Mouse (Mus musculus) lung, embryonic 16.5 days (tissue): ENCODE data around the gene Asphd1. TPM values are rescaled to one million over a fixed set of nuclear protein-coding genes. Genes with fewer than 3 reads are reported as not detected.

ENCODE experiments used
- ATAC-seq: fragments of 200-750 bp; cut with Nextera tagmentation; 2 replicates; pipeline ENCODE4 v1.8.0; 2017; ENCODE audit warnings: low read depth, mild to moderate bottlenecking, moderate library complexity
- H3K27ac ChIP-seq: fragments of 300-500 bp; sonication (generic); 2 replicates; pipeline ENCODE4 v1.5.1; 2014; ENCODE audit warnings: mild to moderate bottlenecking, control low read depth, low read length
- H3K27me3 ChIP-seq: fragments of 300-500 bp; sonication (generic); 2 replicates; pipeline ENCODE4 v1.6.1; 2014; ENCODE audit warnings: low read depth, low read length, mixed read lengths; ENCODE audit not compliant: control insufficient read depth, insufficient read depth
- H3K36me3 ChIP-seq: fragments of 300-500 bp; sonication (generic); 2 replicates; pipeline ENCODE4 v1.6.1; 2014; ENCODE audit warnings: low read length; ENCODE audit not compliant: control insufficient read depth, insufficient read depth
- H3K4me1 ChIP-seq: fragments of 300-500 bp; sonication (generic); replicated peaks from 2 replicates; pipeline ENCODE4 v1.6.1; 2014; ENCODE audit warnings: low read length, mixed read lengths; ENCODE audit not compliant: control insufficient read depth, insufficient read depth
- H3K4me2 ChIP-seq: fragments of 300-500 bp; sonication (generic); 2 replicates; pipeline ENCODE4 v1.6.1; 2014; ENCODE audit warnings: low read depth, low read length, control low read depth
- H3K4me3 ChIP-seq: fragments of 300-500 bp; sonication (generic); 2 replicates; pipeline ENCODE4 v1.5.1; 2014; ENCODE audit warnings: mild to moderate bottlenecking, low read length, control low read depth
- H3K9ac ChIP-seq: fragments of 300-500 bp; sonication (generic); 2 replicates; pipeline ENCODE4 v1.6.1; 2014; ENCODE audit warnings: low read length, control low read depth
- H3K9me3 ChIP-seq: fragments of 300-500 bp; sonication (generic); 2 replicates; pipeline ENCODE4 v1.6.1; 2016; ENCODE audit warnings: low read length; ENCODE audit not compliant: control insufficient read depth
- WGBS: fragments of 180-500 bp; shearing (Covaris S2); extraction: QIAGEN DNeasy Blood & Tissue Kit; methylation state at CpG from one replicate; pipeline ENCODE4 v1.1.7; 2014; 5-methylcytosine and 5-hydroxymethylcytosine counted together
- polyA plus RNA-seq: library from polyadenylated mRNA; unstranded; fragments of >200 nt; fragmentation: Nextera tagmentation; extraction: Ambion mirVana; gene quantifications from 2 replicates; pipeline ENCODE4 v1.2.1, GENCODE M21; 2015

Gene Asphd1
- polyA plus RNA-seq, 1 experiment from 2014 or later = 0.14 TPM

GRCm38 (mm10) chr7:126959780-126960179 is 10.4 kb upstream of the Asphd1 start:
- WGBS = 46% methylated on average over 9 of the region's 9 CpGs
- ATAC-seq = no peak

GRCm38 (mm10) chr7:126955125-126955524 is 5.7 kb upstream of the Asphd1 start:
- no peak overlapping the region for H3K4me3 ChIP-seq
- peaks cover 15% of the 10 kb centered on the region for H3K27me3 ChIP-seq
- ATAC-seq = no peak
- no peaks in the 10 kb centered on the region for H3K36me3 ChIP-seq
- H3K9me3 ChIP-seq = no peaks in the 10 kb centered on the region
- H3K4me2 ChIP-seq = no peak overlapping the region
- no peaks in the 10 kb centered on the region for H3K4me1 ChIP-seq
- no peak overlapping the region for H3K27ac ChIP-seq
- 63% methylated on average over 3 of the region's 3 CpGs for WGBS
- H3K9ac ChIP-seq = no peak overlapping the region

More at GRCm38 (mm10) chr7:126959780-126960179, 10.4 kb upstream of the Asphd1 start:
- peaks cover 10% of the 10 kb centered on the region for H3K27me3 ChIP-seq
- H3K4me3 ChIP-seq = no peak overlapping the region
- H3K36me3 ChIP-seq = no peaks in the 10 kb centered on the region
- no peaks in the 10 kb centered on the region for H3K4me1 ChIP-seq
- H3K9me3 ChIP-seq = no peaks in the 10 kb centered on the region
- H3K9ac ChIP-seq = no peak overlapping the region
- no peak overlapping the region for H3K4me2 ChIP-seq
- H3K27ac ChIP-seq = no peak overlapping the region

- Histone ChIP-seq H3K36me3 (no peaks in the 10 kb centered on the region), H3K9me3 (no peaks in the 10 kb centered on the region), H3K27ac (no peak overlapping the region), H3K4me3 (no peak overlapping the region), H3K27me3 (peaks cover 18% of the 10 kb centered on the region), H3K4me1 (no peaks in the 10 kb centered on the region; the same call in 1 of the 2 replicates), H3K4me2 (no peak overlapping the region), H3K9ac (no peak overlapping the region)
- 0% methylated on average over 8 of the region's 8 CpGs for WGBS
- ATAC-seq = no peak
Observed at GRCm38 (mm10) chr7:126952646-126953045, 3.3 kb upstream of the Asphd1 start.

GRCm38 (mm10) chr7:126951741-126952140 is 2.4 kb upstream of the Asphd1 start:
- H3K4me2 ChIP-seq = no peak overlapping the region
- no peaks in the 10 kb centered on the region; the same call in 1 of the 2 replicates for H3K4me1 ChIP-seq
- no peaks in the 10 kb centered on the region for H3K36me3 ChIP-seq
- H3K9ac ChIP-seq = no peak overlapping the region
- no peaks in the 10 kb centered on the region for H3K9me3 ChIP-seq
- no peak for ATAC-seq
- no peak overlapping the region for H3K27ac ChIP-seq
- no peak overlapping the region for H3K4me3 ChIP-seq
- 23% methylated on average over 4 of the region's 4 CpGs for WGBS
- peaks cover 18% of the 10 kb centered on the region for H3K27me3 ChIP-seq

GRCm38 (mm10) chr7:126950647-126951615 is 1.5 kb upstream of the Asphd1 start:
- Histone ChIP-seq H3K4me1 (no peaks in the 10 kb centered on the region; the same call in 1 of the 2 replicates), H3K4me2 (no peak overlapping the region), H3K27ac (no peak overlapping the region), H3K4me3 (peak overlapping the region; percentile 5; the same call in 1 of the 2 replicates), H3K9ac (no peak overlapping the region), H3K9me3 (no peaks in the 10 kb centered on the region), H3K27me3 (peaks cover 18% of the 10 kb centered on the region), H3K36me3 (no peaks in the 10 kb centered on the region)
- no peak for ATAC-seq
- 8% methylated on average over 26 of the region's 26 CpGs for WGBS

- Histone ChIP-seq H3K4me3 (peak within 1 kb of the TSS; percentile 54), H3K27ac (no peak within 1 kb of the TSS), H3K9me3 (no peaks in the 10 kb centered on the region), H3K4me1 (no peaks in the 10 kb centered on the region; the same call in 1 of the 2 replicates), H3K4me2 (peak within 1 kb of the TSS; percentile 99), H3K9ac (0 out of 2 replicates have a peak within 1 kb of the TSS, but pooled peaks have one; percentile 50), H3K27me3 (peaks cover 18% of the 10 kb centered on the region), H3K36me3 (no peaks in the 10 kb centered on the region)
- ATAC-seq = peak; percentile 90
- WGBS = under 1% methylated on average over 42 of the region's 42 CpGs
Observed at GRCm38 (mm10) chr7:126949793-126950646, 638 bp upstream of the Asphd1 start, which contains the start of gene Sez6l2. TSS of gene Sez6l2 (plus strand) at chr7:126950563.

- no peak for ATAC-seq
- H3K9me3 ChIP-seq = no peaks in the 10 kb centered on the region
- peaks cover 18% of the 10 kb centered on the region for H3K27me3 ChIP-seq
- H3K9ac ChIP-seq = no peak overlapping the region
- 69% methylated on average over 10 of the region's 10 CpGs for WGBS
- no peak overlapping the region for H3K27ac ChIP-seq
- no peak overlapping the region for H3K4me2 ChIP-seq
- H3K4me1 ChIP-seq = no peaks in the 10 kb centered on the region; the same call in 1 of the 2 replicates
- H3K4me3 ChIP-seq = no peak overlapping the region
- no peaks in the 10 kb centered on the region for H3K36me3 ChIP-seq
Observed at GRCm38 (mm10) chr7:126948626-126949025, 756 bp downstream of the Asphd1 start.

GRCm38 (mm10) chr7:126946530-126946929 is 2.9 kb downstream of the Asphd1 start:
- H3K4me2 ChIP-seq = no peak overlapping the region
- no peak overlapping the region for H3K4me3 ChIP-seq
- H3K36me3 ChIP-seq = no peaks in the 10 kb centered on the region
- no peaks in the 10 kb centered on the region; the same call in 1 of the 2 replicates for H3K4me1 ChIP-seq
- no peak overlapping the region for H3K27ac ChIP-seq
- peaks cover 17% of the 10 kb centered on the region for H3K27me3 ChIP-seq
- no peaks in the 10 kb centered on the region for H3K9me3 ChIP-seq
- 40% methylated on average over 3 of the region's 3 CpGs for WGBS
- H3K9ac ChIP-seq = no peak overlapping the region
- no peak for ATAC-seq
